ENCODE assay signal across 24 mouse cellular contexts in genomic region chr5:149140336-149140735, GRCm38 (mm10). TPM values are rescaled to one million over a fixed set of nuclear protein-coding genes. Genes with fewer than 3 reads are reported as not detected.
DNase-seq lines count a peak whose midpoint lies in the region; ATAC-seq lines count a peak whose summit lies in the region.
"Had no signal": no experiment of that assay in that cellular context is flagged by ENCODE, and none has a peak within 500 bp of the region (broad histone marks: within the 10 kb centered on the region; RNA-seq: fewer than 3 reads in every experiment).

No protein-coding gene starts in this region.

- no peak overlapping the region for H3K9ac ChIP-seq in forebrain, embryonic 14.5 days (ENCODE audit: low read length)
- H3K9ac ChIP-seq in forebrain, embryonic 13.5 days = no peak overlapping the region
- H3K9ac ChIP-seq in midbrain, embryonic 13.5 days (replicated peaks) = no peak overlapping the region
- no peak overlapping the region for H3K9ac ChIP-seq in midbrain, embryonic 15.5 days
- H3K9ac ChIP-seq: forebrain, postnatal 0 days; hindbrain, embryonic 15.5 days; limb, embryonic 15.5 days; lung, embryonic 14.5 days; neural tube, embryonic 15.5 days had no signal

- H3K4me2 ChIP-seq in forebrain, embryonic 14.5 days (ENCODE audit: low read length) = 0 out of 2 replicates have a peak overlapping the region, but pooled peaks have one; percentile 3
- no peak overlapping the region; the same call in 1 of the 2 replicates for H3K4me2 ChIP-seq in forebrain, embryonic 13.5 days
- 0 out of 2 replicates have a peak overlapping the region, but pooled peaks have one; percentile 11 for H3K4me2 ChIP-seq in midbrain, embryonic 13.5 days (replicated peaks)
- H3K4me2 ChIP-seq in midbrain, embryonic 15.5 days = no peak overlapping the region
- H3K4me2 ChIP-seq: heart, embryonic 11.5 days; hindbrain, embryonic 15.5 days; limb, embryonic 15.5 days; lung, embryonic 14.5 days; neural tube, embryonic 15.5 days had no signal

- H3K4me3 ChIP-seq in forebrain, embryonic 14.5 days (ENCODE audit: low read depth, low read length) = no peak overlapping the region
- H3K4me3 ChIP-seq in forebrain, embryonic 13.5 days = no peak overlapping the region
- no peak overlapping the region for H3K4me3 ChIP-seq in midbrain, embryonic 13.5 days (replicated peaks)
- no peak overlapping the region for H3K4me3 ChIP-seq in midbrain, embryonic 15.5 days
- H3K4me3 ChIP-seq: embryonic facial prominence, embryonic 10.5 days; hindbrain, embryonic 15.5 days; limb, embryonic 15.5 days; neural tube, embryonic 15.5 days had no signal

- ATAC-seq in forebrain, embryonic 14.5 days = no peak
- ATAC-seq in forebrain, embryonic 13.5 days = no peak
- no peak for ATAC-seq in midbrain, embryonic 13.5 days
- ATAC-seq in midbrain, embryonic 15.5 days (replicated peaks) = no peak
- ATAC-seq: forebrain, postnatal 0 days; intestine, embryonic 16.5 days had no signal

- H3K27me3 ChIP-seq in forebrain, embryonic 14.5 days (replicated peaks; ENCODE audit: control insufficient read depth, insufficient read depth, low read length) = no peaks in the 10 kb centered on the region
- H3K27me3 ChIP-seq in forebrain, embryonic 13.5 days = no peaks in the 10 kb centered on the region
- H3K27me3 ChIP-seq in midbrain, embryonic 13.5 days = no peaks in the 10 kb centered on the region
- no peaks in the 10 kb centered on the region for H3K27me3 ChIP-seq in midbrain, embryonic 15.5 days (replicated peaks)
- H3K27me3 ChIP-seq: CH12.LX; hindbrain, embryonic 15.5 days; limb, embryonic 15.5 days; neural tube, embryonic 15.5 days had no signal

- DNase-seq in forebrain, embryonic 14.5 days (ENCODE audit: low spot score) = no peak
- DNase-seq in ES-CJ7 (ENCODE audit: low read depth, low spot score) = peak; percentile 78
- peak; percentile 27 for DNase-seq in testis, postnatal 14 days (ENCODE audit: low spot score)
- no peak for DNase-seq in cerebellum, postnatal 14 days
- DNase-seq: adrenal gland, adult 2 months; cerebellum, adult 8-10 months; forebrain, postnatal 0 days; gastrocnemius, postnatal 14 days; heart, adult 11 months; kidney, postnatal 4 days; lung, embryonic 14.5 days; right cerebral cortex, adult 18-20 months; right cerebral cortex, postnatal 4 days; thymus, postnatal 14 days had no signal

- no peak overlapping the region for H3K27ac ChIP-seq in forebrain, embryonic 14.5 days (ENCODE audit: low read depth, low read length)
- H3K27ac ChIP-seq in forebrain, embryonic 13.5 days = no peak overlapping the region
- H3K27ac ChIP-seq in midbrain, embryonic 13.5 days = no peak overlapping the region
- H3K27ac ChIP-seq in midbrain, embryonic 15.5 days = no peak overlapping the region
- H3K27ac ChIP-seq: embryonic facial prominence, embryonic 10.5 days; hindbrain, embryonic 15.5 days; limb, embryonic 15.5 days; neural tube, embryonic 15.5 days had no signal

- no peaks in the 10 kb centered on the region for H3K9me3 ChIP-seq in forebrain, embryonic 14.5 days (replicated peaks; ENCODE audit: control insufficient read depth, low read length)
- H3K9me3 ChIP-seq in forebrain, embryonic 13.5 days (replicated peaks) = no peaks in the 10 kb centered on the region
- no peaks in the 10 kb centered on the region for H3K9me3 ChIP-seq in midbrain, embryonic 13.5 days
- H3K9me3 ChIP-seq in midbrain, embryonic 15.5 days = no peaks in the 10 kb centered on the region
- H3K9me3 ChIP-seq: embryonic facial prominence, embryonic 10.5 days; hindbrain, embryonic 15.5 days; limb, embryonic 15.5 days; neural tube, embryonic 15.5 days had no signal

- H3K36me3 ChIP-seq in forebrain, embryonic 14.5 days (ENCODE audit: control insufficient read depth, insufficient read depth, low read length) = no peaks in the 10 kb centered on the region
- no peaks in the 10 kb centered on the region for H3K36me3 ChIP-seq in forebrain, embryonic 13.5 days (ENCODE audit: poor library complexity, severe bottlenecking)
- H3K36me3 ChIP-seq in midbrain, embryonic 13.5 days = no peaks in the 10 kb centered on the region
- no peaks in the 10 kb centered on the region for H3K36me3 ChIP-seq in midbrain, embryonic 15.5 days (replicated peaks)
- H3K36me3 ChIP-seq: embryonic facial prominence, embryonic 10.5 days; hindbrain, embryonic 15.5 days; limb, embryonic 15.5 days; neural tube, embryonic 15.5 days had no signal

- WGBS in forebrain, embryonic 14.5 days = 58% methylated on average over 9 of the region's 9 CpGs
- 54% methylated on average over 9 of the region's 9 CpGs for WGBS in forebrain, embryonic 13.5 days
- WGBS in midbrain, embryonic 13.5 days = 55% methylated on average over 9 of the region's 9 CpGs
- WGBS in midbrain, embryonic 15.5 days = 60% methylated on average over 9 of the region's 9 CpGs

- H3K4me1 ChIP-seq in forebrain, embryonic 14.5 days (ENCODE audit: control insufficient read depth, insufficient read depth, low read length) = no peaks in the 10 kb centered on the region
- H3K4me1 ChIP-seq in forebrain, embryonic 13.5 days = no peaks in the 10 kb centered on the region
- H3K4me1 ChIP-seq in midbrain, embryonic 13.5 days (replicated peaks) = no peaks in the 10 kb centered on the region
- H3K4me1 ChIP-seq in midbrain, embryonic 15.5 days = no peaks in the 10 kb centered on the region
- H3K4me1 ChIP-seq: hindbrain, embryonic 15.5 days; neural tube, embryonic 15.5 days had no signal

RNA-seq across cellular contexts. Expression of gene Uspl1, which starts 43.8 kb away (rescaled TPM):
- polyA plus RNA-seq in forebrain, embryonic 14.5 days (2014; fragmentation: Nextera tagmentation; extraction: Ambion mirVana) = 57.5 and 59.9 TPM in 2 replicates
- 54.8 and 61.1 TPM in 2 replicates for polyA plus RNA-seq in forebrain, embryonic 13.5 days (2015; fragmentation: Nextera tagmentation; extraction: Ambion mirVana)
- polyA plus RNA-seq in midbrain, embryonic 13.5 days (2015; fragmentation: Nextera tagmentation; extraction: Ambion mirVana) = 64.4 and 64.8 TPM in 2 replicates
- polyA plus RNA-seq in midbrain, embryonic 15.5 days (2015; fragmentation: Nextera tagmentation; extraction: Ambion mirVana) = 54.3 and 56.1 TPM in 2 replicates

RNA-seq across cellular contexts. Expression of gene Hmgb1, which starts 44.0 kb away (rescaled TPM):
- polyA plus RNA-seq in forebrain, embryonic 14.5 days (2014; fragmentation: Nextera tagmentation; extraction: Ambion mirVana) = 1,219 and 1,258 TPM in 2 replicates
- polyA plus RNA-seq in forebrain, embryonic 13.5 days (2015; fragmentation: Nextera tagmentation; extraction: Ambion mirVana) = 1,631 and 1,827 TPM in 2 replicates
- 1,097 and 1,253 TPM in 2 replicates for polyA plus RNA-seq in midbrain, embryonic 13.5 days (2015; fragmentation: Nextera tagmentation; extraction: Ambion mirVana)
- polyA plus RNA-seq in midbrain, embryonic 15.5 days (2015; fragmentation: Nextera tagmentation; extraction: Ambion mirVana) = 690 and 713 TPM in 2 replicates

Comparison
In these comparisons a context has a peak if more than half of its experiments do, and no peak if none do; other contexts are left out.
1. H3K4me2 ChIP-seq: peak in forebrain, embryonic 14.5 days (single experiment) and midbrain, embryonic 13.5 days (single experiment); none in forebrain, embryonic 13.5 days (single experiment) and midbrain, embryonic 15.5 days (single experiment).
2. DNase-seq: peak in ES-CJ7 (single experiment) and testis, postnatal 14 days (single experiment); none in forebrain, embryonic 14.5 days (single experiment) and cerebellum, postnatal 14 days (0 of 2).